Comparison of ENCODE assay signal across 22 mouse cellular contexts in the genomic region with DNA sequence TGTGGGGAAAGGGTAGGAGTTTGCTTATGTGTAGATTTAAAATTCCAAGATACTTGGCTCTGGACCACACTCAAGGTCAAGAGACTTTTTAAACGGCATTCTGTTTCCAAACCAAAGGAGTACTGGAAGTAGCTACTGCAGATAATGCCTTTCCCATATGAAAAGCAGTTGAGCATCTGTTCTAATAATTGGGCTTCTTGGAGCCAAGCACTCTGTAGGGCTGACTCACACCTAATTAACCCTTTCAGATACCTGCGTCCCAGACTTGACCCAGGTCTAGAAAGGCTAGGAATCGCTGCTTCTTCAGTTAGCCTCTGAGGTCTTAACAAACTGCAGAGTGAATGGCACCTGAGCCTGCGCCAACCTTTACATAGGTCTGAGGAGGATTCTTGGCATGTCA.
DNase-seq lines count a peak whose midpoint lies in the region; ATAC-seq lines count a peak whose summit lies in the region.
"Had no signal": no experiment of that assay in that cellular context is flagged by ENCODE, and none has a peak within 500 bp of the region (broad histone marks: within the 10 kb centered on the region; RNA-seq: fewer than 3 reads in every experiment).

No protein-coding gene starts in this region.

- no peaks in the 10 kb centered on the region for H3K27me3 ChIP-seq in embryonic facial prominence, embryonic 14.5 days (replicated peaks; ENCODE audit: control insufficient read depth, insufficient read depth, low read length)
- H3K27me3 ChIP-seq in embryonic facial prominence, embryonic 10.5 days (replicated peaks; ENCODE audit: low read depth, poor library complexity, severe bottlenecking), result no peaks in the 10 kb centered on the region
- H3K27me3 ChIP-seq in limb, embryonic 12.5 days, result no peaks in the 10 kb centered on the region
- H3K27me3 ChIP-seq: embryonic facial prominence, embryonic 13.5 days; heart, embryonic 12.5 days; hindbrain, embryonic 13.5 days had no signal

- WGBS in embryonic facial prominence, embryonic 14.5 days, result 74% methylated on average over 4 of the region's 4 CpGs
- 87% methylated on average over 4 of the region's 4 CpGs for WGBS in embryonic facial prominence, embryonic 10.5 days
- WGBS in limb, embryonic 12.5 days, result 53% methylated on average over 4 of the region's 4 CpGs

- ATAC-seq in embryonic facial prominence, embryonic 14.5 days (ENCODE audit: low read depth), result no peak
- 0 out of 2 replicates have a peak, but pooled peaks have one; percentile 32 for ATAC-seq in limb, embryonic 12.5 days (ENCODE audit: insufficient number of reproducible peaks, insufficient read depth, low FRiP score, low TSS enrichment, low read depth)
- ATAC-seq: CD4-positive, CD25-positive, alpha-beta regulatory T cell, adult 4 months; forebrain, embryonic 14.5 days; hindbrain, postnatal 0 days had no signal

- no peaks in the 10 kb centered on the region for H3K36me3 ChIP-seq in embryonic facial prominence, embryonic 14.5 days (ENCODE audit: control insufficient read depth, insufficient read depth, low read length)
- no peaks in the 10 kb centered on the region for H3K36me3 ChIP-seq in embryonic facial prominence, embryonic 10.5 days (replicated peaks)
- no peaks in the 10 kb centered on the region for H3K36me3 ChIP-seq in limb, embryonic 12.5 days
- H3K36me3 ChIP-seq: embryonic facial prominence, embryonic 13.5 days; G1E; heart, embryonic 12.5 days; hindbrain, embryonic 13.5 days had no signal

- H3K9me3 ChIP-seq in embryonic facial prominence, embryonic 14.5 days (ENCODE audit: control insufficient read depth, low read length), result 0 out of 2 replicates have a peak, but pooled peaks cover 5% of the 10 kb centered on the region
- H3K9me3 ChIP-seq in embryonic facial prominence, embryonic 10.5 days, result no peaks in the 10 kb centered on the region
- no peaks in the 10 kb centered on the region for H3K9me3 ChIP-seq in limb, embryonic 12.5 days
- H3K9me3 ChIP-seq: embryonic facial prominence, embryonic 13.5 days; G1E; heart, embryonic 12.5 days; hindbrain, embryonic 13.5 days had no signal

- no peak overlapping the region for H3K4me3 ChIP-seq in embryonic facial prominence, embryonic 14.5 days (ENCODE audit: low read depth, low read length)
- H3K4me3 ChIP-seq in embryonic facial prominence, embryonic 10.5 days, result no peak overlapping the region
- no peak overlapping the region for H3K4me3 ChIP-seq in limb, embryonic 12.5 days (replicated peaks)
- H3K4me3 ChIP-seq: embryonic facial prominence, embryonic 13.5 days; heart, embryonic 12.5 days; hindbrain, embryonic 13.5 days had no signal

- H3K4me1 ChIP-seq in embryonic facial prominence, embryonic 14.5 days (ENCODE audit: control insufficient read depth, insufficient read depth, low read length), result peaks cover 7% of the 10 kb centered on the region; the same call in 1 of the 2 replicates
- H3K4me1 ChIP-seq in embryonic facial prominence, embryonic 10.5 days, result peaks cover 24% of the 10 kb centered on the region
- H3K4me1 ChIP-seq in limb, embryonic 12.5 days (replicated peaks), result peaks cover 23% of the 10 kb centered on the region

- intact Hi-C loops in heart, postnatal 36 days (cut with DNase I), result loop anchor here (5.0 kb wide), 1 partner anchor 122 kb away; no protein-coding TSS in a partner anchor

- peak; percentile 13 for DNase-seq in embryonic facial prominence, embryonic 14.5 days (ENCODE audit: low spot score)
- DNase-seq in embryonic facial prominence, embryonic 10.5 days (ENCODE audit: low spot score), result no peak
- DNase-seq in heart, adult 8-10 months (ENCODE audit: low spot score), result peak; percentile 50
- no peak for DNase-seq in heart, postnatal 36 days
- DNase-seq in cerebellum, adult 9-10 months, result no peak
- no peak for DNase-seq in neural tube, embryonic 10.5 days (ENCODE audit: extremely low spot score, low spot score)
- DNase-seq: adrenal gland, adult 8-10 months; adrenal gland, postnatal 36 days; B cell, adult 2 months; cerebellum, adult 11 months; cerebellum, adult 8-10 months; cerebellum, postnatal 25 days; gastrocnemius, postnatal 14 days; kidney, adult 18-20 months had no signal

- H3K9ac ChIP-seq in embryonic facial prominence, embryonic 14.5 days (ENCODE audit: low read depth, low read length), result no peak overlapping the region
- H3K9ac ChIP-seq in limb, embryonic 12.5 days (replicated peaks), result no peak overlapping the region
- H3K9ac ChIP-seq: embryonic facial prominence, embryonic 13.5 days; heart, embryonic 12.5 days; hindbrain, embryonic 13.5 days had no signal

- H3K4me2 ChIP-seq in embryonic facial prominence, embryonic 14.5 days (ENCODE audit: low read depth, low read length), result no peak overlapping the region
- H3K4me2 ChIP-seq in limb, embryonic 12.5 days, result no peak overlapping the region
- H3K4me2 ChIP-seq: embryonic facial prominence, embryonic 13.5 days; heart, embryonic 12.5 days; hindbrain, embryonic 13.5 days had no signal

- H3K27ac ChIP-seq in embryonic facial prominence, embryonic 14.5 days (replicated peaks; ENCODE audit: low read depth, low read length), result no peak overlapping the region
- H3K27ac ChIP-seq in embryonic facial prominence, embryonic 10.5 days (replicated peaks), result no peak overlapping the region
- no peak overlapping the region for H3K27ac ChIP-seq in limb, embryonic 12.5 days
- H3K27ac ChIP-seq: embryonic facial prominence, embryonic 13.5 days; hindbrain, embryonic 13.5 days; hindbrain, postnatal 0 days had no signal

Comparison
In these comparisons a context has a peak if more than half of its experiments do, and no peak if none do; other contexts are left out.
1. DNase-seq: peak in embryonic facial prominence, embryonic 14.5 days (single experiment) and heart, adult 8-10 months (single experiment); none in embryonic facial prominence, embryonic 10.5 days (single experiment), heart, postnatal 36 days (0 of 2), cerebellum, adult 9-10 months (single experiment) and neural tube, embryonic 10.5 days (single experiment).